Mouse (Mus musculus) yolk sac, embryonic 10.5 days (tissue): ENCODE data around the gene Tcf15.

Experiments
- DNase-seq: peaks from one replicate; pipeline ENCODE4 v3.0.0-alpha.2; 2017; ENCODE audit warnings: low spot score

Tcf15 gene

GRCm38 (mm10) chr2:152143279-152144157 lies at the start of gene Tcf15:
Gene Tcf15 (plus strand): TSS chr2:152143561.
- peak; percentile 66 for DNase-seq

- DNase-seq = no peak
These were observed 48.4 kb upstream of the Tcf15 start for GRCm38 (mm10) chr2:152094856-152095545.

GRCm38 (mm10) chr2:152096922-152097321 lies 46.4 kb upstream of the Tcf15 start:
- DNase-seq = no peak

GRCm38 (mm10) chr2:152097916-152098315 lies 45.4 kb upstream of the Tcf15 start:
- DNase-seq = no peak

- no peak for DNase-seq
These were observed 43.8 kb upstream of the Tcf15 start for GRCm38 (mm10) chr2:152099538-152099937.

- no peak for DNase-seq
These were observed 41.6 kb upstream of the Tcf15 start for GRCm38 (mm10) chr2:152101761-152102160.

GRCm38 (mm10) chr2:152102369-152102768 lies 41.0 kb upstream of the Tcf15 start:
- DNase-seq = no peak

- no peak for DNase-seq
These were observed 38.5 kb upstream of the Tcf15 start for GRCm38 (mm10) chr2:152104711-152105317.

GRCm38 (mm10) chr2:152105318-152106224 lies 37.8 kb upstream of the Tcf15 start, which contains the start of gene Srxn1:
Gene Srxn1 (plus strand): TSS chr2:152105516.
- peak; percentile 83 for DNase-seq

- DNase-seq = no peak
These were observed 37.2 kb upstream of the Tcf15 start for GRCm38 (mm10) chr2:152106225-152106595.

GRCm38 (mm10) chr2:152106597-152106996 lies 36.8 kb upstream of the Tcf15 start:
- no peak for DNase-seq

- no peak for DNase-seq
These were observed 34.7 kb upstream of the Tcf15 start for GRCm38 (mm10) chr2:152108702-152109101.

GRCm38 (mm10) chr2:152109386-152109785 lies 34.0 kb upstream of the Tcf15 start:
- DNase-seq = no peak

GRCm38 (mm10) chr2:152111311-152111710 lies 32.0 kb upstream of the Tcf15 start:
- DNase-seq = no peak

GRCm38 (mm10) chr2:152111920-152112319 lies 31.4 kb upstream of the Tcf15 start:
- DNase-seq = peak; percentile 82

- DNase-seq = no peak
These were observed 30.9 kb upstream of the Tcf15 start for GRCm38 (mm10) chr2:152112490-152112889.

GRCm38 (mm10) chr2:152112970-152113369 lies 30.4 kb upstream of the Tcf15 start:
- no peak for DNase-seq

GRCm38 (mm10) chr2:152114057-152114975 lies 29.0 kb upstream of the Tcf15 start:
- DNase-seq = no peak

GRCm38 (mm10) chr2:152117694-152118093 lies 25.7 kb upstream of the Tcf15 start:
- no peak for DNase-seq

- no peak for DNase-seq
These were observed 24.0 kb upstream of the Tcf15 start for GRCm38 (mm10) chr2:152119228-152119865.
